ENCODE assay signal across 17 mouse cellular contexts in the genomic region with DNA sequence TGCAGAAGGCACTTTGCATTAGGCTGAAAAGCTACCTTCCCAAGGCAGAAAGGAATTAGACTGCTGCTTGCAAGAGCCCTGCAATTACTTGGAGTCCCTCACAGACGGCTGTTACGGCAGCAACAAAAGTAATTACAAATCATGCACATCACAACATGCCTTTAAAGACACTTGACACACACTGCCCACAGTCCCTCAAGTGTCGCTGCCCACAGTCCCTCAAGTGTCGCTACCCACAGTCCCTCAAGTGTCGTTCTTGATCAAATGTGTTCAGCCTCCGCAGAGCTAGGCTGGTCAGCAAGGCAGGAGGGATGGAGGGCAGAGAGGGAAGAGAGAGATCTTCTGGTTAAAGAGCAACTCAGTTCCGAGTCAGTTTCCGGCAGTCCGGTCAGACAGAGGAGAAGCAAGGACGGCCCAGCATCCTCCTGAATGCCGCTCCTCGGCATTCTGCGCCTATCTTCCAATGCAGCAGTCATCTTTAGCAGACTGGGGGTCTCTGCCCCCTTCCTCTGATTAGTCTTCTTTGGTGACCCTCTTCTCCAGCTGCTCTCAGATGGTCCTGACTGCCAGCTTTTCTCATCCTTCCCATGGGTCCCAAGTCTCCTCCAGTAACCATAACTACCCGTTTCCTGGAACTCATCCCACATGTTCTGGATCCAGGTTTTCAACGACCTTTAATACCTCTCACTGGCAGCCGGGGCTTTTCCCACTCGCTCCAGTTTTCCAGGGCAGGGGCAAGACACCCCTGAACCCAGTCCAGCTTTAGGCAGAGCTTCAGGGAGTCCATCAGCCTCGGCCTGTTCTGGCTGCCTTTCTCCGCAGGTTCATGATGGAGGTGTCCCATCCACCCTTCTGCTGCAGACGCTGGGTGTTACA. TPM values are rescaled to one million over a fixed set of nuclear protein-coding genes. Genes with fewer than 3 reads are reported as not detected.
A peak's percentile ranks its signal among the peaks of the same experiment; 100 is the strongest.
DNase-seq lines count a peak whose midpoint lies in the region; ATAC-seq lines count a peak whose summit lies in the region.
"Had no signal": no experiment of that assay in that cellular context is flagged by ENCODE, and none has a peak within 500 bp of the region (broad histone marks: within the 10 kb centered on the region; RNA-seq: fewer than 3 reads in every experiment).

No protein-coding gene starts in this region.

- H3K27ac ChIP-seq in heart, embryonic 11.5 days (ENCODE audit: low read depth, low read length) = no peak overlapping the region
- no peak overlapping the region for H3K27ac ChIP-seq in midbrain, embryonic 11.5 days (ENCODE audit: low read depth, low read length)
- no peak overlapping the region for H3K27ac ChIP-seq in midbrain, embryonic 14.5 days (replicated peaks; ENCODE audit: low read depth, low read length)
- peak overlapping the region; percentile 56 for H3K27ac ChIP-seq in kidney, embryonic 16.5 days (ENCODE audit: low read length)
- H3K27ac ChIP-seq: embryonic facial prominence, embryonic 12.5 days; forebrain, embryonic 10.5 days; liver, embryonic 14.5 days; stomach, embryonic 15.5 days had no signal

- intact Hi-C loops in heart, postnatal 36 days (cut with DNase I) = no loop called here

- no peak overlapping the region for H3K4me3 ChIP-seq in heart, embryonic 11.5 days (ENCODE audit: low read depth, low read length)
- H3K4me3 ChIP-seq in midbrain, embryonic 11.5 days (ENCODE audit: low read depth, low read length) = no peak overlapping the region
- no peak overlapping the region for H3K4me3 ChIP-seq in midbrain, embryonic 14.5 days (replicated peaks; ENCODE audit: low read depth, low read length)
- H3K4me3 ChIP-seq in kidney, embryonic 16.5 days (ENCODE audit: low read length) = no peak overlapping the region
- H3K4me3 ChIP-seq: embryonic facial prominence, embryonic 12.5 days; forebrain, embryonic 10.5 days; myocyte; stomach, embryonic 15.5 days had no signal

- no peaks in the 10 kb centered on the region for H3K27me3 ChIP-seq in heart, embryonic 11.5 days (ENCODE audit: control insufficient read depth, insufficient read depth, low read length)
- no peaks in the 10 kb centered on the region for H3K27me3 ChIP-seq in midbrain, embryonic 11.5 days (ENCODE audit: control insufficient read depth, insufficient read depth, low read length)
- H3K27me3 ChIP-seq in midbrain, embryonic 14.5 days (ENCODE audit: control insufficient read depth, insufficient read depth, low read length) = no peaks in the 10 kb centered on the region
- no peaks in the 10 kb centered on the region for H3K27me3 ChIP-seq in kidney, embryonic 16.5 days (ENCODE audit: insufficient read depth, low read length)
- H3K27me3 ChIP-seq: embryonic facial prominence, embryonic 12.5 days; Patski; stomach, embryonic 15.5 days had no signal

- no peak overlapping the region for H3K9ac ChIP-seq in heart, embryonic 11.5 days (ENCODE audit: low read depth, low read length)
- no peak overlapping the region for H3K9ac ChIP-seq in midbrain, embryonic 11.5 days (ENCODE audit: low read length)
- no peak overlapping the region for H3K9ac ChIP-seq in midbrain, embryonic 14.5 days (replicated peaks; ENCODE audit: low read length)
- peak overlapping the region; percentile 17; the same call in 1 of the 2 replicates for H3K9ac ChIP-seq in kidney, embryonic 16.5 days (replicated peaks; ENCODE audit: low read length)
- H3K9ac ChIP-seq: embryonic facial prominence, embryonic 12.5 days; liver, embryonic 14.5 days; stomach, embryonic 15.5 days had no signal

- no peaks in the 10 kb centered on the region for H3K9me3 ChIP-seq in heart, embryonic 11.5 days (replicated peaks; ENCODE audit: control insufficient read depth, low read length)
- no peaks in the 10 kb centered on the region for H3K9me3 ChIP-seq in midbrain, embryonic 11.5 days (ENCODE audit: control insufficient read depth, low read length)
- no peaks in the 10 kb centered on the region for H3K9me3 ChIP-seq in midbrain, embryonic 14.5 days (ENCODE audit: control insufficient read depth, low read length)
- no peaks in the 10 kb centered on the region for H3K9me3 ChIP-seq in kidney, embryonic 16.5 days (ENCODE audit: low read length)
- H3K9me3 ChIP-seq: embryonic facial prominence, embryonic 12.5 days; forebrain, embryonic 10.5 days; stomach, embryonic 15.5 days had no signal

- no peaks in the 10 kb centered on the region; the same call in 1 of the 2 replicates for H3K36me3 ChIP-seq in heart, embryonic 11.5 days (ENCODE audit: control insufficient read depth, insufficient read depth, low read length)
- no peaks in the 10 kb centered on the region for H3K36me3 ChIP-seq in midbrain, embryonic 11.5 days (ENCODE audit: control insufficient read depth, insufficient read depth, low read length)
- H3K36me3 ChIP-seq in midbrain, embryonic 14.5 days (ENCODE audit: control insufficient read depth, insufficient read depth, low read length) = no peaks in the 10 kb centered on the region
- peaks cover 6% of the 10 kb centered on the region; the same call in 1 of the 2 replicates for H3K36me3 ChIP-seq in kidney, embryonic 16.5 days (ENCODE audit: insufficient read depth, low read length)
- H3K36me3 ChIP-seq: embryonic facial prominence, embryonic 12.5 days; stomach, embryonic 15.5 days had no signal

- peak overlapping the region; percentile 22; the same call in 1 of the 2 replicates for H3K4me2 ChIP-seq in heart, embryonic 11.5 days
- no peak overlapping the region for H3K4me2 ChIP-seq in midbrain, embryonic 11.5 days
- no peak overlapping the region for H3K4me2 ChIP-seq in midbrain, embryonic 14.5 days (ENCODE audit: low read length)
- no peak overlapping the region for H3K4me2 ChIP-seq in kidney, embryonic 16.5 days (replicated peaks; ENCODE audit: low read depth, low read length)
- H3K4me2 ChIP-seq: embryonic facial prominence, embryonic 12.5 days; stomach, embryonic 15.5 days had no signal

- H3K4me1 ChIP-seq in heart, embryonic 11.5 days (ENCODE audit: control insufficient read depth, insufficient read depth, low read length) = peaks cover 26% of the 10 kb centered on the region
- H3K4me1 ChIP-seq in midbrain, embryonic 11.5 days (ENCODE audit: control insufficient read depth, insufficient read depth, low read length) = peaks cover 5% of the 10 kb centered on the region; the same call in 1 of the 2 replicates
- H3K4me1 ChIP-seq in midbrain, embryonic 14.5 days (ENCODE audit: control insufficient read depth, insufficient read depth, low read length) = peaks cover 7% of the 10 kb centered on the region
- peaks cover 58% of the 10 kb centered on the region for H3K4me1 ChIP-seq in kidney, embryonic 16.5 days (ENCODE audit: insufficient read depth, low read length)

- peak; percentile 51; the same call in 1 of the 2 replicates for ATAC-seq in heart, embryonic 11.5 days (replicated peaks; ENCODE audit: insufficient number of reproducible peaks, low FRiP score, low TSS enrichment)
- ATAC-seq in midbrain, embryonic 11.5 days (ENCODE audit: low FRiP score) = no peak
- ATAC-seq in midbrain, embryonic 14.5 days (ENCODE audit: low FRiP score, low TSS enrichment) = no peak
- no peak for ATAC-seq in kidney, embryonic 16.5 days (ENCODE audit: low FRiP score, low TSS enrichment)
- no peak for ATAC-seq in erythroblast, adult 5-6 weeks (replicated peaks; ENCODE audit: low FRiP score, poor library complexity, severe bottlenecking)
- ATAC-seq: inflammation-experienced regulatory T-cells, adult 6 months; Patski had no signal

- DNase-seq in heart, postnatal 36 days = no peak
- DNase-seq in midbrain, embryonic 11.5 days (ENCODE audit: low spot score, missing footprints) = peak; percentile 81
- DNase-seq in midbrain, embryonic 14.5 days = no peak
- DNase-seq in adipocyte (ENCODE audit: low spot score) = no peak
- DNase-seq: B cell, adult 2 months; spleen, adult 18-20 months; thymus, postnatal 14 days had no signal

- WGBS in heart, embryonic 11.5 days (ENCODE audit: insufficient replicate concordance) = 71% methylated on average over 20 of the region's 20 CpGs
- WGBS in midbrain, embryonic 11.5 days = 85% methylated on average over 20 of the region's 20 CpGs
- WGBS in midbrain, embryonic 14.5 days = 80% methylated on average over 20 of the region's 20 CpGs
- WGBS in kidney, embryonic 16.5 days = 53% methylated on average over 20 of the region's 20 CpGs

RNA-seq across cellular contexts. Expression of gene Wwc2, which starts 23.4 kb away (rescaled TPM):
- polyA plus RNA-seq in heart, embryonic 11.5 days (2014; fragmentation: Nextera tagmentation; extraction: Ambion mirVana) = 14.8 and 15.2 TPM in 2 replicates
- total RNA-seq in heart, postnatal 36 days (2021) = 10 to 100 TPM; 26.1 to 28.3 TPM
- 6.0 and 6.2 TPM in 2 replicates for polyA plus RNA-seq in midbrain, embryonic 11.5 days (2014; fragmentation: Nextera tagmentation; extraction: Ambion mirVana)
- 4.1 and 6.6 TPM in 2 replicates for polyA plus RNA-seq in midbrain, embryonic 14.5 days (2014; fragmentation: Nextera tagmentation; extraction: Ambion mirVana)
- 16.7 and 17.9 TPM in 2 replicates for polyA plus RNA-seq in kidney, embryonic 16.5 days (2015; fragmentation: Nextera tagmentation; extraction: Ambion mirVana)
- total RNA-seq in erythroblast, adult 5-6 weeks (2015; ENCODE audit: low replicate concordance) = 1.3 and 1.7 TPM in 2 replicates
- 0.17 and 0.42 TPM in 2 replicates for total RNA-seq in erythroblast, adult 5-6 weeks (2017; ENCODE audit: low replicate concordance)
